ENCODE assay signal across 21 mouse cellular contexts in genomic region chr11:73026961-73027360, GRCm38 (mm10). TPM values are rescaled to one million over a fixed set of nuclear protein-coding genes. Genes with fewer than 3 reads are reported as not detected.
A peak's percentile ranks its signal among the peaks of the same experiment; 100 is the strongest.
DNase-seq lines count a peak whose midpoint lies in the region; ATAC-seq and TF ChIP-seq lines count a peak whose summit lies in the region.
"Had no signal": no experiment of that assay in that cellular context is flagged by ENCODE, and none has a peak within 500 bp of the region (broad histone marks: within the 10 kb centered on the region; RNA-seq: fewer than 3 reads in every experiment).

No protein-coding gene starts in this region.

- peaks cover 27 to 28% of the 10 kb centered on the region in 2 experiments for H3K4me1 ChIP-seq in heart, embryonic 14.5 days (ENCODE audit: control insufficient read depth in 2 of 2, insufficient read depth in 2 of 2, low read length in 2 of 2)
- H3K4me1 ChIP-seq in limb, embryonic 10.5 days: peaks cover 38% of the 10 kb centered on the region
- no peaks in the 10 kb centered on the region for H3K4me1 ChIP-seq in hindbrain, postnatal 0 days (ENCODE audit: insufficient read depth, low read length)

- 48% methylated on average over 8 of the region's 8 CpGs for WGBS in heart, embryonic 14.5 days
- 51% methylated on average over 8 of the region's 8 CpGs for WGBS in limb, embryonic 10.5 days
- WGBS in hindbrain, postnatal 0 days: 63% methylated on average over 8 of the region's 8 CpGs

- H3K36me3 ChIP-seq in heart, embryonic 14.5 days (ENCODE audit: control insufficient read depth, insufficient read depth, low read length): no peaks in the 10 kb centered on the region
- no peaks in the 10 kb centered on the region for H3K36me3 ChIP-seq in limb, embryonic 10.5 days
- no peaks in the 10 kb centered on the region for H3K36me3 ChIP-seq in hindbrain, postnatal 0 days (ENCODE audit: insufficient read depth, low read length)
- H3K36me3 ChIP-seq: kidney, embryonic 15.5 days; midbrain, embryonic 13.5 days had no signal

- H3K27ac ChIP-seq in heart, embryonic 14.5 days (replicated peaks in 1 of 2; ENCODE audit: control insufficient read depth in 1 of 2, insufficient read depth in 1 of 2, low read depth in 2 of 2, low read length in 2 of 2): no peak overlapping the region
- 0 out of 2 replicates have a peak overlapping the region, but pooled peaks have one; percentile 5 for H3K27ac ChIP-seq in limb, embryonic 10.5 days
- no peak overlapping the region for H3K27ac ChIP-seq in hindbrain, postnatal 0 days
- H3K27ac ChIP-seq: embryonic facial prominence, embryonic 13.5 days; hindbrain, embryonic 15.5 days; kidney, embryonic 15.5 days; midbrain, embryonic 13.5 days had no signal

- DNase-seq in heart, adult 11 months: no peak
- DNase-seq in limb, embryonic 10.5 days (ENCODE audit: low spot score): no peak
- peak; percentile 66 for DNase-seq in lung, postnatal 10 days
- DNase-seq in layer of hippocampus, adult 18-20 months (ENCODE audit: low spot score in 2 of 2): no peak
- no peak for DNase-seq in hindbrain, postnatal 0 days (ENCODE audit: low spot score)
- DNase-seq in ovary, postnatal 14 days (ENCODE audit: low spot score): no peak
- no peak for DNase-seq in neural tube, embryonic 10.5 days (ENCODE audit: extremely low spot score, low spot score)
- DNase-seq: cerebellum, adult 8-10 months; gastrocnemius, postnatal 14 days; heart, postnatal 36 days; layer of hippocampus, postnatal 36 days; right cerebral cortex, adult 18-20 months; thymus, postnatal 14 days had no signal

- no peak for ATAC-seq in heart, embryonic 14.5 days (ENCODE audit: insufficient number of reproducible peaks, insufficient read depth, low FRiP score, low read depth)
- ATAC-seq in hindbrain, postnatal 0 days: no peak
- ATAC-seq: midbrain, embryonic 13.5 days; Patski had no signal

- H3K9me3 ChIP-seq in heart, embryonic 14.5 days (ENCODE audit: control insufficient read depth, low read length): no peaks in the 10 kb centered on the region
- no peaks in the 10 kb centered on the region for H3K9me3 ChIP-seq in limb, embryonic 10.5 days (replicated peaks)
- H3K9me3 ChIP-seq in hindbrain, postnatal 0 days (ENCODE audit: low read length): no peaks in the 10 kb centered on the region
- H3K9me3 ChIP-seq: embryonic facial prominence, embryonic 13.5 days; hindbrain, embryonic 15.5 days; kidney, embryonic 15.5 days; midbrain, embryonic 13.5 days had no signal

- peaks cover 7% of the 10 kb centered on the region for H3K27me3 ChIP-seq in heart, embryonic 14.5 days (ENCODE audit: control insufficient read depth, insufficient read depth, low read length)
- peaks cover 13% of the 10 kb centered on the region for H3K27me3 ChIP-seq in limb, embryonic 10.5 days (ENCODE audit: low read depth, poor library complexity, severe bottlenecking)
- H3K27me3 ChIP-seq in hindbrain, postnatal 0 days (ENCODE audit: insufficient read depth, low read length): no peaks in the 10 kb centered on the region
- H3K27me3 ChIP-seq: CH12.LX; hindbrain, embryonic 15.5 days; kidney, embryonic 15.5 days; Patski had no signal

- no peak overlapping the region for H3K4me2 ChIP-seq in heart, embryonic 14.5 days (ENCODE audit: low read length)
- no peak overlapping the region for H3K4me2 ChIP-seq in hindbrain, postnatal 0 days (ENCODE audit: low read depth, low read length)
- H3K4me2 ChIP-seq: embryonic facial prominence, embryonic 13.5 days; hindbrain, embryonic 15.5 days; kidney, embryonic 15.5 days; liver, embryonic 11.5 days; midbrain, embryonic 13.5 days had no signal

- H3K9ac ChIP-seq in heart, embryonic 14.5 days (ENCODE audit: low read length): 0 out of 2 replicates have a peak overlapping the region, but pooled peaks have one; percentile 25
- no peak overlapping the region for H3K9ac ChIP-seq in hindbrain, postnatal 0 days (replicated peaks; ENCODE audit: low read length)
- H3K9ac ChIP-seq: embryonic facial prominence, embryonic 13.5 days; hindbrain, embryonic 15.5 days; kidney, embryonic 15.5 days; midbrain, embryonic 13.5 days had no signal

- TF ChIP-seq CTCF in hindbrain, postnatal 0 days (IDR thresholded peaks at IDR 0.05; ENCODE audit: low read depth): no peak

- no peak overlapping the region for H3K4me3 ChIP-seq in heart, embryonic 14.5 days (ENCODE audit: control insufficient read depth in 1 of 2, insufficient read depth in 1 of 2, low read depth in 1 of 2, low read length in 2 of 2)
- H3K4me3 ChIP-seq in limb, embryonic 10.5 days: no peak overlapping the region
- H3K4me3 ChIP-seq in hindbrain, postnatal 0 days (ENCODE audit: low read length): no peak overlapping the region
- H3K4me3 ChIP-seq: embryonic facial prominence, embryonic 13.5 days; hindbrain, embryonic 15.5 days; kidney, embryonic 15.5 days; midbrain, embryonic 13.5 days had no signal

RNA-seq across cellular contexts. Expression of gene Camkk1, which starts 8.2 kb away (rescaled TPM):
- 0.81 and 1.2 TPM in 2 replicates for polyA plus RNA-seq in heart, embryonic 14.5 days (2014; fragmentation: Nextera tagmentation; extraction: Ambion mirVana)
- polyA plus RNA-seq in limb, embryonic 10.5 days (2016; fragmentation: Nextera tagmentation; extraction: Ambion mirVana): 3.6 and 6.3 TPM in 2 replicates
- 100 to 1,000 TPM; 175 to 178 TPM for total RNA-seq in layer of hippocampus, adult 18-20 months (2021)
- total RNA-seq in hindbrain, postnatal 0 days (2014; rRNA removed): 27.4 and 32.5 TPM in 2 replicates
- 26.5 and 26.7 TPM in 2 replicates for polyA plus RNA-seq in hindbrain, postnatal 0 days (2015; fragmentation: Nextera tagmentation; extraction: Ambion mirVana)

RNA-seq across cellular contexts. Expression of gene Ncbp3, which starts 20.6 kb away (rescaled TPM):
- 9.5 and 10.3 TPM in 2 replicates for polyA plus RNA-seq in heart, embryonic 14.5 days (2014; fragmentation: Nextera tagmentation; extraction: Ambion mirVana)
- polyA plus RNA-seq in limb, embryonic 10.5 days (2016; fragmentation: Nextera tagmentation; extraction: Ambion mirVana): 13.5 and 14.7 TPM in 2 replicates
- 10 to 100 TPM in 1 of 2 experiments, 1 to 10 TPM in 1; 9.3 to 10.4 TPM for total RNA-seq in layer of hippocampus, adult 18-20 months (2021)
- 5.2 and 6.9 TPM in 2 replicates for total RNA-seq in hindbrain, postnatal 0 days (2014; rRNA removed)
- 7.3 and 7.7 TPM in 2 replicates for polyA plus RNA-seq in hindbrain, postnatal 0 days (2015; fragmentation: Nextera tagmentation; extraction: Ambion mirVana)

RNA-seq across cellular contexts. Expression of gene P2rx1, which starts 28.1 kb away (rescaled TPM):
- 1.4 and 1.5 TPM in 2 replicates for polyA plus RNA-seq in heart, embryonic 14.5 days (2014; fragmentation: Nextera tagmentation; extraction: Ambion mirVana)
- 0.68 and 0.84 TPM in 2 replicates for polyA plus RNA-seq in limb, embryonic 10.5 days (2016; fragmentation: Nextera tagmentation; extraction: Ambion mirVana)
- under 1 TPM; 0.25 to 0.27 TPM for total RNA-seq in layer of hippocampus, adult 18-20 months (2021)
- 0.32 and 1.3 TPM in 2 replicates for total RNA-seq in hindbrain, postnatal 0 days (2014; rRNA removed)
- 0.45 and 0.60 TPM in 2 replicates for polyA plus RNA-seq in hindbrain, postnatal 0 days (2015; fragmentation: Nextera tagmentation; extraction: Ambion mirVana)
- polyA plus RNA-seq: Patski had no signal
